Mouse (Mus musculus) brown adipose tissue, adult 24 weeks (tissue): Measurements from ENCODE around the gene 2610318N02Rik. TPM values are rescaled to one million over a fixed set of nuclear protein-coding genes. Genes with fewer than 3 reads are reported as not detected.

ENCODE experiments used
- H3K27ac ChIP-seq: fragments of 200-500 bp; replicated peaks from 2 replicates; pipeline ENCODE4 v1.5.1; 2012; ENCODE audit warnings: low read depth, mild to moderate bottlenecking, low read length
- H3K4me1 ChIP-seq: fragments of 200-500 bp; 2 replicates; pipeline ENCODE4 v1.6.1; 2012; ENCODE audit warnings: low read length, mixed read lengths; ENCODE audit not compliant: control insufficient read depth, insufficient read depth, insufficient read length
- H3K4me3 ChIP-seq: fragments of 200-500 bp; 2 replicates; pipeline ENCODE4 v1.5.1; 2012; ENCODE audit warnings: low read depth, mild to moderate bottlenecking, low read length, moderate library complexity; ENCODE audit not compliant: insufficient read depth
- polyA plus RNA-seq: library from polyadenylated mRNA; stranded (reverse); fragments of >200 nt; gene quantifications from 2 replicates; pipeline ENCODE4 v1.2.4, GENCODE M21; 2012; ENCODE audit not compliant: missing spikeins, insufficient read depth, insufficient read length

2610318N02Rik gene
- polyA plus RNA-seq, 1 experiment, result not detected

DNA sequence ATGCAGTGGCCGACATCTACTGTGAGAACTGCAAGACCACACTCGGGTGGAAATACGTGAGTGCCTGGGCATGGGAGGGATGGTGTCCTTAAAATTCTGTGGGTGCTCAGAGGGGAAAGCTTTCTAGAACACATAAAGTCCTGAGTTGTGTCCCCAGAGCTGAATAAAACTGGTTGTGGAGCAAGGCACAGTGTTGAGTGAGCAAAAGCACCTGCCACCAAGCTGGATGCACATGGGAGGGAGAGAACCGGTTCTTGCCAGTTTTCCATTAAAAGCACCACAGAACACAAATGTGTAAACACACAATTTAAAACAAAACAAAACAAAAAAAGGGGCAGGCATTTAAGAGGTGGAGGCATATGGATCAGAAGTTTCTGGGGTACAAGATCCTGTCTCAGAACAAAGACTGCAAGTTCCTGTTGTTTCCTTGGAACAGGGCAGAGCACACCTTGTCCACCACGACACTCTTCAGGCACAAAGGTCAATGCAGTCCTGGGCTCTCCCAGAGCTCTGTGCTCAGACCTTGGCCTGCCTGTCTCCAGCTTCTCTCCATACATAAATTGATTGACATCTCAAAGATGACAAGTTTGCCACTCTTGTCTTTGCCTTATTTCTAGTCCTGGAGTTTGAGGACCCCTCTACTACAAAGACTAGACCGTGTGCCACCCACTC is 42.7 kb downstream of the 2610318N02Rik start:
- Histone ChIP-seq H3K27ac (no peak overlapping the region), H3K4me3 (no peak overlapping the region), H3K4me1 (no peaks in the 10 kb centered on the region)

DNA sequence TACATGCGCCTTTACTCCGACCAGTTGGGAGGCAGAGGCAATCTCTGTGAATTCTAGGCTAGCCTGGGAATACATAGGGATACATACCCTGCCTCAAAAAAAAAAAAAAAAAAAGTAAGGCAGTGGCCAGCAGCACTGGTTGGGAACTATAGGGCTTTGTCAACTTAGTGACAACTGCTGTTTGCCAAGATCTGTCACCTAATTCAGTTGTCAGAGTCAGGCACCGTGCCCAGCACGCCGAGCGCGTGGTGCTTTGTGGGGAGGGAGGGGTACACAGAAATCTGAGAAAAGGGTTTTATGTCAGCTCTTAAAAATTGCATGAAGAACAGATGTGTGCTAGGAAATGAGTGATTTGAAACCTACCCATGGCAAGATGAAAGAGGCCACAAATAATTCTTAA is 46.9 kb downstream of the 2610318N02Rik start:
- Histone ChIP-seq H3K27ac (no peak overlapping the region), H3K4me1 (no peaks in the 10 kb centered on the region), H3K4me3 (no peak overlapping the region)

DNA sequence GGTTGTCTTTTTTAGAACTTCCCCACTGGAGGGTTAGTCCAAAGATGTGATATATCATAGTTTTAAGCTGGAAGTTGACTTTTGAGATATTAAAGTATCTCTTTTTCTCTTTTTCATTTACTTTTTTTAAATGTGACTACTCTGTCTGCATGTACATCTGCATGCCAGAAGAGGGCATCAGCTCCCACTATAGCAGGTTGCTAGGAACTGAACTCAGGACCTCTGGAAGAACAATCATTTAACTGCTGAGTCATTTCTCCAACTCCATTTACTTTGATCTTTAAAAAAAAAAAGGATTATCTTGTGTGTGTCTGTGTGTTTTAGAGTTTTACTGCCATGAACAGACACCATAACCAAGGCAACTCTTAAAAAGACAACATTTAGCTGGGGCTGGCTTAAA is 48.1 kb downstream of the 2610318N02Rik start:
- Histone ChIP-seq H3K27ac (no peak overlapping the region), H3K4me1 (no peaks in the 10 kb centered on the region), H3K4me3 (no peak overlapping the region)

- H3K4me3 ChIP-seq, result no peak overlapping the region
- H3K27ac ChIP-seq, result no peak overlapping the region
These were observed 48.7 kb downstream of the 2610318N02Rik start for GRCm38 (mm10) chr16:17076301-17076700.

GRCm38 (mm10) chr16:17073000-17073399 is 52.0 kb downstream of the 2610318N02Rik start:
- Histone ChIP-seq H3K27ac (no peak overlapping the region), H3K4me1 (no peaks in the 10 kb centered on the region), H3K4me3 (no peak overlapping the region)

More at GRCm38 (mm10) chr16:17076301-17076700, 48.7 kb downstream of the 2610318N02Rik start:
- no peaks in the 10 kb centered on the region for H3K4me1 ChIP-seq

DNA sequence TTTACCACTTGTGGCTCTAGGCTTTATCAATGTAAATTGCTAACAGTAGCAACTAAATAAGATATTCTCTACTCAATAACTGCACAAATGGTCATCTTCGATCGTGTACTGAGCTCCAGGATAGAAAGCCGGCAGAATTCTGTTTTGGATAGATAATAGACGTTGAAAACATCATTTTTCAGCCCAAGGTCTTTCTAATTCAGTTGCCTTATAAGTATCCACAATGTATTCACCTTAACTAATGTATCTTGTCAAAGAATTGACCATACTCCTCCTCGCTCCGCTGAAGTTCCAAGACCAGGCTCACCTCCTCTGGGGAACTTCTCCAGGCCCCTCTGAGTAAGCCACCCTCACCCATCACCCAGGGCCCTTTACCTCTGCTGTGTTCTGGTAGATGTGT is 54.3 kb downstream of the 2610318N02Rik start:
- H3K27ac ChIP-seq, result no peak overlapping the region
- H3K4me3 ChIP-seq, result peak overlapping the region; percentile 17; the same call in 1 of the 2 replicates
- H3K4me1 ChIP-seq, result no peaks in the 10 kb centered on the region

GRCm38 (mm10) chr16:17069511-17070443 is 55.2 kb downstream of the 2610318N02Rik start, which contains the start of gene Ypel1:
Gene Ypel1, plus strand, starts transcription at chr16:17069696.
- H3K4me1 ChIP-seq, result no peaks in the 10 kb centered on the region
- H3K27ac ChIP-seq, result no peak within 1 kb of the TSS
- H3K4me3 ChIP-seq, result peak within 1 kb of the TSS; percentile 88

GRCm38 (mm10) chr16:17067552-17067951 is 57.4 kb downstream of the 2610318N02Rik start:
- Histone ChIP-seq H3K4me1 (no peaks in the 10 kb centered on the region), H3K4me3 (no peak overlapping the region), H3K27ac (no peak overlapping the region)

Other genes starting within 250 kb of the 2610318N02Rik start
- gene Ppm1f, start 228.7 kb downstream of the 2610318N02Rik start, polyA plus RNA-seq, result 10.7 and 12.8 TPM in 2 replicates
- gene Mapk1, start 141.8 kb downstream of the 2610318N02Rik start, polyA plus RNA-seq, result 76.5 and 81.1 TPM in 2 replicates
- 1.0 and 3.8 TPM in 2 replicates for gene Ypel1, start 55.5 kb downstream of the 2610318N02Rik start, polyA plus RNA-seq
- 48.5 and 51.7 TPM in 2 replicates for gene Ppil2, start 13.9 kb downstream of the 2610318N02Rik start, polyA plus RNA-seq
- gene Sdf2l1, start 7.2 kb upstream of the 2610318N02Rik start, polyA plus RNA-seq, result 4.7 and 4.8 TPM in 2 replicates
- not detected in 2 replicates for gene Ydjc, start 19.5 kb upstream of the 2610318N02Rik start, polyA plus RNA-seq
- not detected in 2 replicates for gene Ccdc116, start 22.1 kb upstream of the 2610318N02Rik start, polyA plus RNA-seq
- 142 and 156 TPM in 2 replicates for gene Ube2l3, start 77.5 kb upstream of the 2610318N02Rik start, polyA plus RNA-seq
- not detected in 2 replicates for gene Rimbp3, start 83.4 kb upstream of the 2610318N02Rik start, polyA plus RNA-seq
- 0.54 and 0.71 TPM in 2 replicates for gene Hic2, start 108.4 kb upstream of the 2610318N02Rik start, polyA plus RNA-seq
- not detected in 2 replicates for gene Tmem191c, start 150.9 kb upstream of the 2610318N02Rik start, polyA plus RNA-seq
- not detected in 2 replicates for gene Serpind1, start 206.2 kb upstream of the 2610318N02Rik start, polyA plus RNA-seq